Mouse (Mus musculus) MEL (cell line): ENCODE data around the gene Csf2. TPM values are rescaled to one million over a fixed set of nuclear protein-coding genes. Genes with fewer than 3 reads are reported as not detected.

Experiments used
- DNase-seq: peaks from one replicate; pipeline ENCODE4 v3.0.0; 2011; ENCODE audit warnings: low read depth, low spot score
- H3K27ac ChIP-seq: 2 replicates; pipeline ENCODE4 v1.5.1; 2012; ENCODE audit warnings: low read depth, mild to moderate bottlenecking, control low read depth, low read length, moderate library complexity; ENCODE audit not compliant: control insufficient read depth
- H3K27me3 ChIP-seq, 2 experiments: fragments of 150-350 bp in 1 of 2; sonication (generic) in 1 of 2; 2 replicates each; pipeline ENCODE4 v1.6.1; 2012; ENCODE audit warnings: low read length in 2 of 2, mild to moderate bottlenecking in 2 of 2, improper control_type of control experiment in 1 of 2, moderate library complexity in 1 of 2; ENCODE audit not compliant: insufficient read depth in 2 of 2, control insufficient read depth in 1 of 2
- H3K36me3 ChIP-seq, 2 experiments: 2 replicates each; pipeline ENCODE4 v1.6.1; 2012 to 2014; ENCODE audit warnings: low read length in 2 of 2, improper control_type of control experiment in 1 of 2, inconsistent platforms in 1 of 2, mild to moderate bottlenecking in 1 of 2; ENCODE audit not compliant: insufficient read depth in 2 of 2, control insufficient read depth in 1 of 2
- H3K4me1 ChIP-seq, 2 experiments: fragments of 150-350 bp in 1 of 2; sonication (generic) in 1 of 2; 2 replicates each; pipeline ENCODE4 v1.6.1; 2012; ENCODE audit warnings: low read length in 2 of 2, improper control_type of control experiment in 1 of 2, mild to moderate bottlenecking in 1 of 2; ENCODE audit not compliant: insufficient read depth in 2 of 2, control insufficient read depth in 1 of 2
- H3K4me3 ChIP-seq, 2 experiments: fragments of 150-350 bp in 1 of 2; sonication (generic) in 1 of 2; 2 replicates each; pipeline ENCODE4 v1.5.1; 2012; ENCODE audit warnings: low read depth in 2 of 2, low read length in 2 of 2, mild to moderate bottlenecking in 2 of 2, moderate library complexity in 2 of 2, control low read depth in 1 of 2, improper control_type of control experiment in 1 of 2; ENCODE audit not compliant: control insufficient read depth in 1 of 2, insufficient read depth in 1 of 2
- H3K79me2 ChIP-seq: 2 replicates; pipeline ENCODE4 v1.6.1; 2012; ENCODE audit warnings: mild to moderate bottlenecking, low read length, moderate library complexity; ENCODE audit not compliant: control insufficient read depth, poor library complexity, insufficient read depth
- H3K9ac ChIP-seq: 2 replicates; pipeline ENCODE4 v1.6.1; 2012; ENCODE audit warnings: low read depth, mild to moderate bottlenecking, control low read depth, low read length, moderate library complexity; ENCODE audit not compliant: control insufficient read depth, poor library complexity, severe bottlenecking
- H3K9me3 ChIP-seq: fragments of 150-350 bp; sonication (generic); replicated peaks from 2 replicates; pipeline ENCODE4 v1.6.1; 2012; ENCODE audit warnings: mild to moderate bottlenecking, low read length, improper control_type of control experiment, moderate library complexity; ENCODE audit not compliant: insufficient read depth
- BHLHE40 ChIP-seq: IDR thresholded peaks from 2 replicates; pipeline ENCODE4 v1.6.1; 2012; ENCODE audit warnings: low read depth, mild to moderate bottlenecking, inconsistent platforms, low read length, improper control_type of control experiment, borderline replicate concordance
- CHD1 ChIP-seq: IDR thresholded peaks from 2 replicates; pipeline ENCODE4 v1.6.1; 2012; ENCODE audit warnings: low read depth, mild to moderate bottlenecking, inconsistent platforms, low read length, improper control_type of control experiment
- CHD2 ChIP-seq: IDR thresholded peaks from 2 replicates; pipeline ENCODE4 v1.6.1; 2011; ENCODE audit warnings: low read length, improper control_type of control experiment
- EP300 ChIP-seq, 2 experiments: IDR thresholded peaks; 2 replicates each; pipeline ENCODE4 v1.6.1; 2011; ENCODE audit warnings: improper control_type of control experiment in 2 of 2, low read length in 2 of 2, low read depth in 1 of 2, mild to moderate bottlenecking in 1 of 2
- ETS1 ChIP-seq: IDR thresholded peaks from 2 replicates; pipeline ENCODE4 v1.6.1; 2012; ENCODE audit warnings: low read depth, mild to moderate bottlenecking, inconsistent platforms, low read length, improper control_type of control experiment, moderate library complexity
- GABPA ChIP-seq: IDR thresholded peaks from 2 replicates; pipeline ENCODE4 v1.6.1; 2012; ENCODE audit warnings: low read depth, mild to moderate bottlenecking, inconsistent platforms, low read length, improper control_type of control experiment, moderate library complexity
- GATA1 ChIP-seq: IDR thresholded peaks from 2 replicates; pipeline ENCODE4 v1.6.1; 2011; ENCODE audit warnings: low read depth, low read length, improper control_type of control experiment
- JUND ChIP-seq: IDR thresholded peaks from 2 replicates; pipeline ENCODE4 v1.6.1; 2011; ENCODE audit warnings: low read depth, mild to moderate bottlenecking, improper control_type of control experiment, low read length
- MAFK ChIP-seq: IDR thresholded peaks from 2 replicates; pipeline ENCODE4 v1.6.1; 2011; ENCODE audit warnings: low read depth, mild to moderate bottlenecking, low read length, improper control_type of control experiment, borderline replicate concordance
- MAX ChIP-seq: IDR thresholded peaks from 2 replicates; pipeline ENCODE4 v1.6.1; 2011; ENCODE audit warnings: low read length, improper control_type of control experiment
- MAZ ChIP-seq: IDR thresholded peaks from 2 replicates; pipeline ENCODE4 v1.6.1; 2012; ENCODE audit warnings: low read depth, mild to moderate bottlenecking, inconsistent platforms, low read length, improper control_type of control experiment
- MEF2A ChIP-seq: IDR thresholded peaks from 2 replicates; pipeline ENCODE4 v1.6.1; 2014; ENCODE audit warnings: low read depth, mild to moderate bottlenecking, inconsistent platforms, low read length, improper control_type of control experiment; ENCODE audit not compliant: poor library complexity, insufficient replicate concordance, severe bottlenecking; ENCODE audit errors: extremely low read depth
- MYB ChIP-seq: IDR thresholded peaks from 2 replicates; pipeline ENCODE4 v1.6.1; 2011; ENCODE audit warnings: mild to moderate bottlenecking, low read depth, low read length, improper control_type of control experiment
- MYC ChIP-seq: IDR thresholded peaks from 2 replicates; pipeline ENCODE4 v1.6.1; 2011; ENCODE audit warnings: low read depth, mild to moderate bottlenecking, low read length, improper control_type of control experiment, moderate library complexity
- NELFE ChIP-seq: IDR thresholded peaks from 2 replicates; pipeline ENCODE4 v1.6.1; 2011; ENCODE audit warnings: low read depth, low read length, improper control_type of control experiment
- NRF1 ChIP-seq: IDR thresholded peaks from 2 replicates; pipeline ENCODE4 v1.6.1; 2014; ENCODE audit warnings: low read depth, mild to moderate bottlenecking, inconsistent platforms, low read length, improper control_type of control experiment, moderate library complexity; ENCODE audit not compliant: poor library complexity, insufficient read depth, severe bottlenecking
- POLR2A ChIP-seq, 2 experiments: IDR thresholded peaks; 2 replicates each; pipeline ENCODE4 v1.6.1; 2011 to 2012; ENCODE audit warnings: low read length in 2 of 2, mild to moderate bottlenecking in 2 of 2, control low read depth in 1 of 2, improper control_type of control experiment in 1 of 2, low read depth in 1 of 2, moderate library complexity in 1 of 2; ENCODE audit not compliant: control insufficient read depth in 1 of 2, insufficient read depth in 1 of 2, poor library complexity in 1 of 2
- POLR2AphosphoS5 ChIP-seq: IDR thresholded peaks from 2 replicates; pipeline ENCODE4 v1.6.1; 2012; ENCODE audit warnings: low read depth, borderline replicate concordance, mild to moderate bottlenecking, inconsistent platforms, low read length, moderate library complexity, mixed read lengths
- RAD21 ChIP-seq: IDR thresholded peaks from 2 replicates; pipeline ENCODE4 v1.6.1; 2011; ENCODE audit warnings: mild to moderate bottlenecking, low read depth, low read length, improper control_type of control experiment
- RCOR1 ChIP-seq: IDR thresholded peaks from 2 replicates; pipeline ENCODE4 v1.6.1; 2012; ENCODE audit warnings: low read depth, mild to moderate bottlenecking, inconsistent platforms, low read length, improper control_type of control experiment
- SMC3 ChIP-seq: IDR thresholded peaks from 2 replicates; pipeline ENCODE4 v1.6.1; 2011; ENCODE audit warnings: low read depth, low read length, improper control_type of control experiment
- TAL1 ChIP-seq: IDR thresholded peaks from 2 replicates; pipeline ENCODE4 v1.6.1; 2012; ENCODE audit warnings: mild to moderate bottlenecking, inconsistent platforms, low read length, moderate library complexity, mixed read lengths
- TBP ChIP-seq: IDR thresholded peaks from 2 replicates; pipeline ENCODE4 v1.8.0; 2011; ENCODE audit warnings: low read depth, low read length, improper control_type of control experiment
- TCF12 ChIP-seq: IDR thresholded peaks from 2 replicates; pipeline ENCODE4 v1.6.1; 2014; ENCODE audit warnings: low read depth, mild to moderate bottlenecking, inconsistent platforms, low read length, improper control_type of control experiment, moderate library complexity
- UBTF ChIP-seq: IDR thresholded peaks from 2 replicates; pipeline ENCODE4 v1.6.1; 2012; ENCODE audit warnings: low read depth, mild to moderate bottlenecking, inconsistent platforms, low read length, improper control_type of control experiment, moderate library complexity, borderline replicate concordance; ENCODE audit not compliant: insufficient read depth
- USF1 ChIP-seq: IDR thresholded peaks from 2 replicates; pipeline ENCODE4 v1.6.1; 2014; ENCODE audit warnings: low read depth, mild to moderate bottlenecking, inconsistent platforms, low read length, improper control_type of control experiment, moderate library complexity
- USF2 ChIP-seq, 2 experiments: IDR thresholded peaks; 2 replicates each; pipeline ENCODE4 v1.6.1; 2011 to 2012; ENCODE audit warnings: improper control_type of control experiment in 2 of 2, low read length in 2 of 2, borderline replicate concordance in 1 of 2, inconsistent platforms in 1 of 2, low read depth in 1 of 2, mild to moderate bottlenecking in 1 of 2; ENCODE audit not compliant: insufficient read depth in 1 of 2
- ZKSCAN1 ChIP-seq: IDR thresholded peaks from 2 replicates; pipeline ENCODE4 v1.6.1; 2012; ENCODE audit warnings: low read depth, mild to moderate bottlenecking, inconsistent platforms, low read length, improper control_type of control experiment, moderate library complexity
- ZNF384 ChIP-seq: IDR thresholded peaks from 2 replicates; pipeline ENCODE4 v1.6.1; 2012; ENCODE audit warnings: low read depth, mild to moderate bottlenecking, inconsistent platforms, low read length, improper control_type of control experiment
- polyA plus RNA-seq, 2 experiments: library from polyadenylated mRNA; stranded (reverse) in 1 of 2; unstranded in 1 of 2; fragments of >175 nt in 1 of 2; fragments of >200 nt in 1 of 2; gene quantifications; 2 replicates each; pipeline versions ENCODE4 v1.2.1 to v1.2.4; 2012; ENCODE audit warnings: low replicate concordance in 2 of 2, low read depth in 1 of 2; ENCODE audit not compliant: insufficient read length in 2 of 2, insufficient read depth in 1 of 2, missing spikeins in 1 of 2
- total RNA-seq: library from RNA; depleted of rRNA; stranded (reverse); fragments of 300-350 nt; gene quantifications from 2 replicates; pipeline ENCODE4 v1.2.3, GENCODE M21; 2012

Gene Csf2
- total and polyA plus RNA-seq, 3 experiments: 0.15 TPM; not detected in 2

GRCm38 (mm10) chr11:54287821-54288453 lies 38.5 kb upstream of the Csf2 start:
- Histone ChIP-seq H3K27ac (no peak overlapping the region), H3K4me3 (no peak overlapping the region), H3K79me2 (no peaks in the 10 kb centered on the region), H3K27me3 (no peaks in the 10 kb centered on the region), H3K36me3 (peaks cover 0 to 25% of the 10 kb centered on the region in 2 experiments; a peak in 2 of 4 replicates), H3K4me1 (peaks cover 19 to 25% of the 10 kb centered on the region in 2 experiments), H3K9ac (no peak overlapping the region), H3K9me3 (no peaks in the 10 kb centered on the region)
- DNase-seq: no peak
- no peak for TF ChIP-seq USF2 (IDR thresholded peaks at IDR 0.05; ENCODE audit: borderline replicate concordance in 1 of 2, insufficient read depth in 1 of 2, low read depth in 1 of 2, low read length in 2 of 2)
- TF ChIP-seq CHD1: no peak
- no peak for TF ChIP-seq ZNF384
- TF ChIP-seq ZKSCAN1: no peak
- no peak for TF ChIP-seq NELFE
- TF ChIP-seq JUND: no peak
- TF ChIP-seq MAZ: no peak
- TF ChIP-seq MYB: no peak
- no peak for TF ChIP-seq TBP
- no peak for TF ChIP-seq POLR2A (IDR thresholded peaks at IDR 0.05; ENCODE audit: control insufficient read depth in 1 of 2, insufficient read depth in 1 of 2, low read depth in 1 of 2, low read length in 2 of 2, poor library complexity in 1 of 2)
- no peak for TF ChIP-seq GABPA
- TF ChIP-seq UBTF: no peak
- no peak for TF ChIP-seq MAFK
- TF ChIP-seq RAD21: no peak
- TF ChIP-seq TAL1: no peak
- TF ChIP-seq GATA1: no peak
- no peak for TF ChIP-seq MEF2A
- no peak for TF ChIP-seq RCOR1
- no peak for TF ChIP-seq NRF1

- Histone ChIP-seq H3K27ac (no peak overlapping the region), H3K9me3 (no peaks in the 10 kb centered on the region), H3K4me1 (peaks cover 5 to 39% of the 10 kb centered on the region in 2 experiments), H3K79me2 (no peaks in the 10 kb centered on the region), H3K36me3 (peaks cover 0 to 33% of the 10 kb centered on the region in 2 experiments; a peak in 2 of 4 replicates), H3K27me3 (no peaks in the 10 kb centered on the region), H3K4me3 (no peak overlapping the region), H3K9ac (no peak overlapping the region)
- peak; percentile 59 for DNase-seq
- TF ChIP-seq ZKSCAN1 (no peak), RCOR1 (peak; percentile 93), ETS1 (peak; percentile 76), MYC (0 out of 2 replicates have a peak, but pooled peaks have one; percentile 29), USF1 (peak; percentile 44; the same call in 1 of the 2 replicates), BHLHE40 (peak; percentile 83), GATA1 (peak; percentile 58; the same call in 1 of the 2 replicates), USF2 (IDR thresholded peaks at IDR 0.05; ENCODE audit: borderline replicate concordance in 1 of 2, insufficient read depth in 1 of 2, low read depth in 1 of 2, low read length in 2 of 2) (no peak), RAD21 (no peak), EP300 (IDR thresholded peaks at IDR 0.05; ENCODE audit: low read depth in 1 of 2, low read length in 2 of 2) (peak in 1 of 2 experiments; percentile 65; a peak in 2 of 4 replicates), POLR2AphosphoS5 (no peak), CHD2 (no peak), SMC3 (no peak), MAFK (no peak), MAX (peak; percentile 58; the same call in 1 of the 2 replicates), TAL1 (peak; percentile 44), POLR2A (IDR thresholded peaks at IDR 0.05; ENCODE audit: control insufficient read depth in 1 of 2, insufficient read depth in 1 of 2, low read depth in 1 of 2, low read length in 2 of 2, poor library complexity in 1 of 2) (no peak), TCF12 (peak; percentile 79)
Observed at GRCm38 (mm10) chr11:54271437-54271949, 22.0 kb upstream of the Csf2 start.
